Mouse (Mus musculus) liver, adult 2 months (tissue): ENCODE measurements around the gene Gm7356.
"Not testable (repeated sequence)": the region's sequence is repeated elsewhere in the genome, so short reads cannot be mapped to it uniquely, and the experiment has no call there.

Experiments used
- CTCF ChIP-seq: fragments of 200-500 bp; IDR thresholded peaks from 2 replicates; pipeline ENCODE4 v1.5.1; 2011; ENCODE audit warnings: low read depth, low read length, control low read depth
- POLR2A ChIP-seq: fragments of 200-500 bp; IDR thresholded peaks from 2 replicates; pipeline ENCODE4 v1.6.1; 2011; ENCODE audit warnings: low read length, control low read depth; ENCODE audit not compliant: insufficient read depth; ENCODE audit errors: extremely low read depth

DNA sequence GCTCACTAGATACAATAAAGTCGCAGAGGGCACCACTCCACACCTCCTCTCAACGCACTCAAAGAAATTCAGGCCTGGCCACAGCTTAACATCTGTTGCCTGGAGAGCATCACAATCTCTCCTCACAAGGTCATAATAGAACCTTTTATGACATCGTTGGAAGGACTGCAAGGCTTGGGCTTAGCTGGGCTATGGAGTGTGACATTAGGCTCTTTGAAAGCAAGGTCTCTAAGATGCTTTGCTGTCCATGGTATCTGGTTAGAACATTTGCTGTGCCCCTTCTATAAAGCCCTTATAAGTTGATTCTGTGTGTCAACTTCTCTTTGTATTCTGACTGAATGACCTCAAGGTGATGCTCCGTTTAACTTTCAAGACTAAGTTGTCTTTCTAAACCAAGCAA lies at the start of gene Gm7356:
- not testable (repeated sequence) for TF ChIP-seq POLR2A, CTCF
